Mouse (Mus musculus) spleen, adult 12 weeks (tissue): ENCODE data around the gene AC131692.1.
"Not testable (repeated sequence)": the region's sequence is repeated elsewhere in the genome, so short reads cannot be mapped to it uniquely, and the experiment has no call there.

Experiments used
- DNase-seq: peaks from one replicate; pipeline ENCODE4 v3.0.0; 2022; ENCODE audit warnings: low spot score

AC131692.1 gene

DNA sequence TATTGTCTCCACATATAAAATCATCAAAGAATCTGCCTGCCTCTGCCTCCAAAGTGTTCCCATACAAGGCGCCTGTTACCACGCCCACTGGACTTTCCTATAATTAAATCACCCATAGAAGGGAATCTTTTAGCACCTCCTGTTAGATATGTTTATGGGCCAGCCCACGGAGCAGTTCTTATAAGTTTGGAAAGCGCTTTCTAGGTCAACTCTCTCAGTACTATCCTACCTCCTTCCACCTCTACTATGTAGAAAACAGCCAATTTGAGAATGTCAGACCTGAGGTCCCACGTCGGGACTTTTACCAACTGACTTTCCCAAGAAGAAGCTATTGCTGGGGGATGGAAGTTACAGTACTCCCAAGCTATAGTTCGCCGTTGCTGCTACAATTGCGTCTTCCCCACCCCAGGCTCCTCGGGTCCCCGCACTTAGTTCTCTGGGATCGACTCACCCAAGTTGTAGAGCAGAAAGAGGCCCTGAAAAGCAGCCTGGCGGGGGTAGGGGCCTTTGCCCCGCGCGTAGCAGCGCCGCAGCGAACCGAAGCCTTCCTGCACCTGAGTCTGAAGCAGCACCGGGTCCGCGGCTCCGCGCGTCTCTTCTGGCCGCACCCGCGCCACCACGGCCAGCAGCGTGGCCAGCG lies 23.2 kb downstream of the AC131692.1 start:
- DNase-seq: no peak

- peak; percentile 82 for DNase-seq
These were observed 23.9 kb downstream of the AC131692.1 start, which contains the start of gene Sac3d1 for GRCm38 (mm10) chr19:6117986-6118676. Gene Sac3d1, minus strand, starts transcription at chr19:6118650.

DNA sequence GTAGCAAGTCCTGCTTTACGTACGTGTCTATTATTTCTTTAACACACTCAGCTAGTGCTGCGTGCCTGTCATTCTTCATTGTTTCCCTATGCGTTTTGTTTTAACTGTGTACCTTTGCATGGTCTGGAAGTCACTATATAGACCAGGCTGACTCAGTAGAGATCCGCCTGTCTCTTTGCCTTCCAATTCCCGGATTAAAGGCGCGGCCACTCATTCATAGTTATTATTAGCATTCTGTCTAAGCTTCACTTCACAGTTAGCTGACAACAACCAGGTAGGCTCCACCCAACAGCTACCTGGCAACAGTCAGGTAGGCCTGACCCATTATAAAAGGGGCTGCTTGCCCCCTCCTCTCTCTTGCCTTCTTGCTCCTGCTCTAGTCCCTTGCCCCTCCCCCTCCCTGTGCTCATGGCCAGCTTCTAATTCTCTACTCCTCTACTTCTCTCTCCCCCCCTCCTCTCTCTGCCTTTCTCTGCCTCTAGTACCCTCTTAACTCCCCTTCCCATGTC lies 24.5 kb downstream of the AC131692.1 start:
- DNase-seq: no peak

- DNase-seq: no peak
These were observed 27.5 kb downstream of the AC131692.1 start for GRCm38 (mm10) chr19:6121761-6122160.

- DNase-seq: no peak
These were observed 29.1 kb downstream of the AC131692.1 start for GRCm38 (mm10) chr19:6123330-6123729.

DNA sequence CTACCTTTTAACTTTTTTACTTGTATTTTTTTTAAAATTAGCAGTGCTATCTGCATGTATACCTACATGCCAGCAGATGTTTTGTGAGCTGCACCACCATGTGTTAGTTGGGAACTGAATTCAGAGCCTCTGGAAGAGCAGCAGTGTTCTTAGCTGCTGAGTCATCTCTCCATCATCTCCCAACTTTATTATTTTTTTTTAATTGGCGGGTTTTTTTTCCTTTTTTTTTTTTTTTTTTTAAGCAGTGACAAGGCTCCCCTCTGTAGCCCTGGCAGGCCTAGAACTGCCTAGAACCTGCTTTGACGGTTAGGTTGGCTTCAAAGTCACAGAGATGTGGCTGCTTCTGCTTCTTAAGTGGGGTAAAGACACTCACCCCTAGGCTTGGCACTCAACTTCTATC lies 30.7 kb downstream of the AC131692.1 start:
- DNase-seq: no peak

- peak; percentile 72 for DNase-seq
These were observed 32.1 kb downstream of the AC131692.1 start for GRCm38 (mm10) chr19:6126289-6126688.

DNA sequence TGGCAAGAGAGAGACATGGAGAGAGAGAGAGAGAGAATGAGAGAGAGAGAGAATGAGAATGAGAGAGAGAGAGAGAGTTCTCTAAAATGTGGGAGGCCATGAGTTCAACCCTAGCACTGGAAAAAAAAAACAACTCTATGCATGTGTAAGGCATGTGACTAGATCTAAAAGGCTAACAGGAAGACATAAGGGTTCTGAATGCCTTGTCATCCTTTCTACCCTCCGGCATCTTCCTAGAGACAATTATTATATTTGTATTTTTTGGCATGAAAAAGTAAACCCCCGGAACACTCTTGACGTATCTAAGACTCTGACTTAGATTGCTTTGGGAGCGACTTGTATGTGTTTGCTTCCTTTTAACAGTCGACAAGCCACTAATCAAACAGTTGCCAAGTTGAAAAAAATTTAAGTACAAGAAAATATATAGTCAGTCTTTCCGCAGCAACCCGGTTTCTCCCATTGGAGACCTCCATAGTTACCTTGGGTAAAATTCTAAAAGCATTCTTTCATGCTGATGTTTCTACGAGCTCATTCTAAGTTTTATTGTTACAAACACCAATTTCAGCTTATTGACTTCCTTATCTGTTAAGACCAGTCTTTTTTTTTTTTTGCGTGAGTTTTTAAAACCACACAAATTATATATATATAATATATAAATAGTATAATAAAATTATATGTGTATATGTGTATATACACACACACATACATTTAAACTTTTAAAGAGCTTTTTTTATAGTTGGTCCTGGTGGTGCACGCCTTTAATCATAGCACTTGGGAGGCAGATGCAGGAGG lies 32.8 kb downstream of the AC131692.1 start:
- DNase-seq: no peak

DNA sequence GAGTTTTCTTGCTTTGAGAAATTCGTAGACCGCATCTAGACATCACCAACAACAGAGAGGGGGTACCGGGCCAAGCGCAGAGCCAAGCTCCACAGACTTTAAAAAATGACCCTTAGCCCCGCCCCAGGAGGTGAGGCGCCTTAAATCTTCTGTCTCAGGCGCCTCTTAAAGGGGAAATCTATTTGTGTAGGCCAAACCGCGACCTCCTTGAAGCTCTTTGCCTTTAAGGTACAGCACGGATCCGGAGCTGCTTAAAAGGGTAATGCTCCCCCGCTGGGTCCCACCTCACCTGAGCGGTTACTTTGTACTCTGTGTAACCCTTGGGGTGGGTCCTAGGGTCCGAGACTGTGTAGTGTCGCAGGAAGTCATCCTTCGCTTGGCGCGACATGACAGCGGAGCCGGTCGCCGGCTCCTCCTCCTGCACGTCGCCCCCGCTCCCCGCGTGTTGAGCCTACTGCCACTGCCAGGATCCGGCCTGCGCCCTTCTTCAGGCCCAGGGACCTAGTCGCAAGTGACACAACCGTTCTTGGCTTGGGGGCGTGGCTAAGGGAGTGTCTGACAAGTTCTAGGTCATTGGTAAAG lies 33.6 kb downstream of the AC131692.1 start, which contains the start of gene Snx15:
TSS of gene Snx15 (minus strand) at position 545 of the 582 bp plus-strand sequence.
- peak; percentile 93 for DNase-seq

- not testable (repeated sequence) for DNase-seq
These were observed 36.4 kb downstream of the AC131692.1 start for GRCm38 (mm10) chr19:6130414-6131128.

DNA sequence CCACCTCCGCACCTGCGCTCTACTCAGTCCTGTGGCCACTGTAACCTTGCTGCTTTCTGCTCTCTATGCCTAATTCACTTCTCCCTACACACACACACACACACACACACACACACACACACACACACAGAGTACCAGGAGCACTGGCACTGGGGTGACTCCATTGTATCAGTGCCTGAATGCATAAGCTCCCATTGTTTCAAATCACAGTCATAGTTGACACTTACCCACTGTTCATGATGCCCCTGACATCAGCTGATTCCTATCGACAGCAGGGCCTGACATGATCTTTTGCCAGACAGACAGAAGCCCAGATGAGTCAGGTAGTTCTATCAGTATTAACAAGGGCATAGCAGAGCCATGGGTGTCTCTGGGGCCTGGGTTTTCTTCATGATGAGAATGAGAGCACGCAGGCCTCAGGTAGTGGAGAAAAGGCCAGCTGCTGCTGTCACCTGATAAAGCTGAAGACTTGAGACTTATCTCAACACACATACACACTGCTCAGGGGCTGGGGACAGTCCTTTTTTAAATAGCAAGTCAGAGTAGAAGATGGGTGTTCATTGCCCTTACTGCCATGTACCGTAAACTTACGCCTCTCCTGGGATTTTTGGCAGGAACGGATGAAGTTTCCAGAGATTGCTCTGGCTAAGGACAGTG lies 38.1 kb downstream of the AC131692.1 start:
- DNase-seq: peak; percentile 46

DNA sequence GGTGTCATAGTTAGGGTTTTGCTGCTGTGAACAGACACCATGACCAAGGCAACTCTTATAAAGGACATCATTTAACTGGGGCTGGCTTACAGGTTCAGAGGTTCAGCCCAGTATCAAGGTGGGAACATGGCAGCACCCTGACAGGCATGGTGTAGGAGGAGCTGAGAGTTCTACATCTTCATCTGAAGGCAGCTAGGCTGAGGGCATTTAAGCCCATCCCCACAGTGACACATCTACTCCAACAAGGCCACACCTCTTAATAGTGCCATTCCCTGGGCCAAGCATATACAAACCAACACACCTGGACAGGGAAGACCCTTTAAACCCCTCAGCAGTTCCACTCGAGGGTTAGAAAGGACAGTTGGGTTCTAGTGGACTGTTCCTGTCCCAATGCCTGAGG lies 39.0 kb downstream of the AC131692.1 start:
- DNase-seq: not testable (repeated sequence)

DNA sequence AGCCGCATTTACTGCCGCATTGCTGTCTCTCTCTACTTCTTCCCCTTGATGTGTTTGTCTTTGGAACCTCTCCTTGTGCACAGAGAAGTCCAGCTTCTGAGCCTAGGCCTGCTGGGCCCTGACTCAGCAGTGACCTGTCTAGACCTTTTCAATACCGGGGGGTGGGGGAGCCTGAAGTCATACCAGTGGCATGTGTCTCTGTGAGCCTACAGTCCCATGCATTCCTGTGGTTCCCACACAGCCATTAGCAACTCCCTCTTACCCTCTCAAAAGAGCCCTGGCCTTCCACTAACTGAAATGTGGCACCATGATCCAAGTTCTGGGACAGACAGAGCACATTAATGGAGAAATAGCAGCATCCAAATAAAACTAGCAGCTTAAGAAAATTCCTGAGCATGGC lies 42.2 kb downstream of the AC131692.1 start:
- no peak for DNase-seq

DNA sequence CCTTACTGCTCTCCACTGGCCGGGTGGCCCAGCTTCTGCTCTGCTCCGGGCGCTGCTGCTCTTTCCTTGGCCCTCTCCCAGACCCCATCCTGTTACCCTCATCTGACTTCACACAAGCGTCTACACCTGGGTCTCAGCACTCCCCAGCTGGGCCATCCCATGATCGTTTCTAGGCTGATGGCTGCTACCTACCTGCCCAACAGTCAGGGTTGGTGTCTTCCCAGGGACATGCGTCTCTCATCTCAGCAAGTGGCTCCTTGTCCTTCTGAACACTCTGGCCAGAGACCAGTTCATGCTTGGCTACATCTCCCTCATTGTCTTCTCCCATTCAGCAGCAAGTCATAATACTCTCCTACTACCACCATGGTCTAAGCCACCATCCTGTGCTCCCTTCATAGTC lies 45.5 kb downstream of the AC131692.1 start:
- no peak for DNase-seq

GRCm38 (mm10) chr19:6140374-6140677 lies 46.1 kb downstream of the AC131692.1 start:
- DNase-seq: no peak

- peak; percentile 94 for DNase-seq
These were observed 46.6 kb downstream of the AC131692.1 start, which contains the start of gene Batf2 for GRCm38 (mm10) chr19:6140678-6141393. Gene Batf2, plus strand, starts transcription at chr19:6140983.

DNA sequence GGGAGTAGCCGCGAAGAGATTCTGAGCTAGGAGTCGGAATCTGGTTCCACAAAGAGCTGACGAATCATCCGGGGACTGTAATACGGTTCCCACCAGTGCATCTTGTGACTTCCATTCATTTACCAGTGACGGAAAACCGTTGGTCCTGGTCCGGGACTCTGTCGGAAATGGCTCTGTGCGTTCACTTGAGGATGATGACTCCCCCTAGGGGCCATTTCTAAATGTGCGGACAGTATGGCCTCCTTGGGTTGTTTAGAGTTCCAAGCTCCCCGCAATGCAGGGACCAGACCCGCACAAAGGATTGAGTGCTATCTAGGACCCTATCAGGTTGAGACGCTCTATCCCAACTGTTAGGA lies 47.2 kb downstream of the AC131692.1 start, which contains the start of gene Arl2:
TSS of gene Arl2 (minus strand) at position 155 of the 356 bp plus-strand sequence.
- peak; percentile 73 for DNase-seq

- no peak for DNase-seq
These were observed 50.6 kb downstream of the AC131692.1 start for GRCm38 (mm10) chr19:6144842-6145241.
